Mouse (Mus musculus): ENCODE data around the gene Atp12a. TPM values are rescaled to one million over a fixed set of nuclear protein-coding genes. Genes with fewer than 3 reads are reported as not detected.

Atp12a gene
- total and polyA plus RNA-seq, 2 experiments: 0.04 TPM; not detected in 1

DNA sequence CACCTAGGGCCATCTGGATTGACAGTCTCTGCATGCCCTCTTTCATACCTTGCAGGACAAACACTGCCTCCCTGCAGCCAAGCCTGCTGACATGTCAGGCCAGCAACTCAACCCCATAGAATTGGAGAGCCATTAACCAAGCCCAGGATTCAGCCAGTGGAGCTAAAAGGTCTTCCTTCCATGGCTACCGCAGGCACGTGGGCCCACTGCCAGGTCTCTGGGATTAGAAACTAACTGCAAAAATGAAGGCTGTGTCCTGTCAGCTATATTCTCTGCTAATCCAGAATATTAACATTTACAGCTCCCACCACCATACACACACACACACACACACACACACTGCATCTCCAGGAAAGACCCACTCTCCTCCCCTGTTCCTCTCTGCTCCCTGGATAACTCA is 15.3 kb upstream of the Atp12a start:
- peaks cover 2% of the 10 kb centered on the region; the same call in 1 of the 2 replicates for H3K27me3 ChIP-seq (ENCODE audit: control insufficient read depth, insufficient read depth, low read length)
- TF ChIP-seq POLR2A (IDR thresholded peaks at IDR 0.05; ENCODE audit: extremely low read depth, insufficient read depth, low read length): no peak
- no peak for TF ChIP-seq CTCF (IDR thresholded peaks at IDR 0.05; ENCODE audit: low read depth, low read length)
- H3K27ac ChIP-seq (replicated peaks; ENCODE audit: insufficient read depth, low read depth, low read length): no peak overlapping the region
- H3K4me3 ChIP-seq (ENCODE audit: insufficient read depth, low read depth, low read length): no peak overlapping the region
- H3K9ac ChIP-seq (ENCODE audit: low read depth, low read length): no peak overlapping the region
- no peaks in the 10 kb centered on the region for H3K36me3 ChIP-seq (ENCODE audit: control insufficient read depth, insufficient read depth, low read length)
- 89% methylated on average over 2 of the region's 2 CpGs for WGBS
- H3K79me2 ChIP-seq (ENCODE audit: control insufficient read depth, insufficient read depth, low read length): no peaks in the 10 kb centered on the region
- no peak for DNase-seq (ENCODE audit: extremely low read depth, low read depth, low spot score)
- no peaks in the 10 kb centered on the region for H3K4me1 ChIP-seq (ENCODE audit: control insufficient read depth, insufficient read depth, low read length)

DNA sequence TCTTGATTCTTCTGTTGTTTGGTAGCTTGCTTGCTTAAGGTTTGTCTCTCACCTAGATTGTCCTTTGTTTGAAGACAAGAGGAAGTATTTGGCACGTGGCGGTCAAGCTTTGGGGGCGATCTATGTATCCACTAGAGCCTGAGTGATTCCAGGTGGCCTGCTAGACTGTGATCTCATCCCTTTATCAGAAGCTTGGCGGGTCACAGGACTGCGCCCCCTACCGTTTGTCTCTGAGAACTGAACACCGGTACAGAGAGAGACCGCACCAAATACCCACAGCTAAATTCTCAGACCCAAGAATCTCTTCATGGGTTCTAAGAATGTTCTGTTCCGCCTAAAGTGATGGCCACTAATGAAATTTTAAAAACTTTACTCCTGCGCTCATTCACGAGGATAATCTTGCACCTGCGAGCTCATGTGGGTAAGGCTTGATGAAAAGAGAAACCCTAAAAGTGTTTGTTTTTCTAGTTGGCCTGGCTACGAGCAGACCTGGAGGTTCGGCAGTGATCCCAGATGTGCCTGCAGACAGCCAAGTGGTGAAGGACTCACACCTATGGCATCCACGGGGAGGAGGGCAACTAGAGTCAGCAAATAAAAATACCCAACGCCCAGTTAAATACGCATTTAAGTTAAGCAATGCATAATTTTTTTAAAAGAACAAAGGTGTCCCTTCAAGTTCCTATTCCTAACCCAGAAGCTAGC is 12.8 kb upstream of the Atp12a start:
- 17% methylated on average over 17 of the region's 17 CpGs for WGBS

DNA sequence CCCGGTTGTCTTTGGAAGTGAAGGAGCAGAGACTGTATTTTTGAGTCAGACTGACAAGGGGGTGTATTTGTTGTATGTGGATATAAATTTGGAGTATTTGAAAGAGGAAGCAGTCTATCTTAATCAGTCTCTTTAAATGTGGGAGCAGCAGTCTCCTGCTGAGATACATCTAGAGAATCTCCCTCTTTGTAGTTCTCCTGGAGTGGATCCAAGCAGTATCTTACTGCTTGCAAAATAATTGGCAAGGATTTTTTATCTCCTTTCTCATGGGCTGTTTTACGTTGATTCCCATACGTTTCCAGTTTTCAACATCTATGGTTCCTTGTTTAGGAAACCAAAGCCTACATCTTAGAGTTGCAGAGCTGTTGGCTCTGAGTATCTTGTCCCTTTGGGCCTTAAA is 10.1 kb upstream of the Atp12a start:
- no peak for DNase-seq (ENCODE audit: extremely low read depth, low read depth, low spot score)
- H3K9ac ChIP-seq (ENCODE audit: low read depth, low read length): no peak overlapping the region
- H3K79me2 ChIP-seq (ENCODE audit: control insufficient read depth, insufficient read depth, low read length): no peaks in the 10 kb centered on the region
- WGBS: 69% methylated on average over 3 of the region's 3 CpGs
- no peaks in the 10 kb centered on the region for H3K4me1 ChIP-seq (ENCODE audit: control insufficient read depth, insufficient read depth, low read length)
- H3K4me3 ChIP-seq (ENCODE audit: insufficient read depth, low read depth, low read length): no peak overlapping the region
- H3K27ac ChIP-seq (replicated peaks; ENCODE audit: insufficient read depth, low read depth, low read length): no peak overlapping the region
- TF ChIP-seq POLR2A (IDR thresholded peaks at IDR 0.05; ENCODE audit: extremely low read depth, insufficient read depth, low read length) (no peak), CTCF (IDR thresholded peaks at IDR 0.05; ENCODE audit: low read depth, low read length) (no peak)
- H3K36me3 ChIP-seq (ENCODE audit: control insufficient read depth, insufficient read depth, low read length): no peaks in the 10 kb centered on the region
- H3K27me3 ChIP-seq (ENCODE audit: control insufficient read depth, insufficient read depth, low read length): peaks cover 2% of the 10 kb centered on the region; the same call in 1 of the 2 replicates

More for the DNA sequence above, 12.8 kb upstream of the Atp12a start:
- peak; percentile 79 for TF ChIP-seq CTCF (IDR thresholded peaks at IDR 0.05; ENCODE audit: low read depth, low read length)
- TF ChIP-seq POLR2A (IDR thresholded peaks at IDR 0.05; ENCODE audit: extremely low read depth, insufficient read depth, low read length): no peak
- Histone ChIP-seq H3K9ac (ENCODE audit: low read depth, low read length) (no peak overlapping the region), H3K4me1 (ENCODE audit: control insufficient read depth, insufficient read depth, low read length) (no peaks in the 10 kb centered on the region), H3K27ac (replicated peaks; ENCODE audit: insufficient read depth, low read depth, low read length) (no peak overlapping the region), H3K4me3 (ENCODE audit: insufficient read depth, low read depth, low read length) (no peak overlapping the region), H3K36me3 (ENCODE audit: control insufficient read depth, insufficient read depth, low read length) (no peaks in the 10 kb centered on the region), H3K27me3 (ENCODE audit: control insufficient read depth, insufficient read depth, low read length) (peaks cover 2% of the 10 kb centered on the region; the same call in 1 of the 2 replicates), H3K79me2 (ENCODE audit: control insufficient read depth, insufficient read depth, low read length) (no peaks in the 10 kb centered on the region)
- peak; percentile 27 for DNase-seq (ENCODE audit: extremely low read depth, low read depth, low spot score)

DNA sequence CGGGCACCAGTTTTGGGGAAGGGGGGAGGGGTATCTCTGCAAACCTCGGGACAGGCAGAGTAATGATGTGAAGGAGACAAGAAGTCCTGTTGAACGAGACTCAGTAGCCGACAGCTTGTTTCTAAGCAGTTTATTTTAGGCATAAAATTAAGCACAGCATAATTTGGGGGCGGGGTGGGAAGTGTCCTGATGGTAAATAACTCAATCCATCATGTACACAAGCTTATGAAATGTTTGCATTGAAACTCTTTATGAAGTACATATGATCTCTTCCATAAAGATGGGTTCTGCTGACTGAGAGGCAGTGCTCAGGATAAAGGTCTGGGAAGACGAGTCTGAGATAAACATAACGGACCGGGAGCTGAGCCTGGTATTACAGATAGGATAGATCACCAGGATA is 9.5 kb upstream of the Atp12a start:
- Histone ChIP-seq H3K27ac (replicated peaks; ENCODE audit: insufficient read depth, low read depth, low read length) (no peak overlapping the region), H3K36me3 (ENCODE audit: control insufficient read depth, insufficient read depth, low read length) (no peaks in the 10 kb centered on the region), H3K9ac (ENCODE audit: low read depth, low read length) (no peak overlapping the region), H3K4me3 (ENCODE audit: insufficient read depth, low read depth, low read length) (no peak overlapping the region), H3K4me1 (ENCODE audit: control insufficient read depth, insufficient read depth, low read length) (no peaks in the 10 kb centered on the region), H3K79me2 (ENCODE audit: control insufficient read depth, insufficient read depth, low read length) (no peaks in the 10 kb centered on the region), H3K27me3 (ENCODE audit: control insufficient read depth, insufficient read depth, low read length) (peaks cover 2% of the 10 kb centered on the region; the same call in 1 of the 2 replicates)
- TF ChIP-seq CTCF (IDR thresholded peaks at IDR 0.05; ENCODE audit: low read depth, low read length) (no peak), POLR2A (IDR thresholded peaks at IDR 0.05; ENCODE audit: extremely low read depth, insufficient read depth, low read length) (no peak)
- no peak for DNase-seq (ENCODE audit: extremely low read depth, low read depth, low spot score)
- 76% methylated on average over 8 of the region's 8 CpGs for WGBS

DNA sequence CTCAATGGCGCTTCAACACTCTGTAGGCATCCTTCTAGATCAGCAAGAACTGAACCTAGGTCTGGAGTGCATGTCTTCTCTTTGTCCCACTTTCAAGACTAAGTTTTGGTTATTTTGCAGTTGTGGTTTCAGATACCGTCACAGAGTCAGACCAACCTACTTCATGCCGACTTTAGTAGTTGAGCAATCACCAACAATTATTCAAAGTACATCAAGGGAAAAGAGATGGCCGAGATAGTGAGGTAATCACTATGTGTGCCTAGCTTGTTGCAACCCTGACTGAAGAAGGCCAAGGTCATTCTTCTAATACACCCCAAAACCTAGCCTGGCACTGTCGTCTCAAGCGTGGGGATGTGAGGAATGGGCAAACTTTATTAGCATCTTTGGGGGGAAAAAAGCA is 8.7 kb upstream of the Atp12a start:
- Histone ChIP-seq H3K27ac (replicated peaks; ENCODE audit: insufficient read depth, low read depth, low read length) (no peak overlapping the region), H3K9ac (ENCODE audit: low read depth, low read length) (no peak overlapping the region), H3K79me2 (ENCODE audit: control insufficient read depth, insufficient read depth, low read length) (no peaks in the 10 kb centered on the region), H3K4me1 (ENCODE audit: control insufficient read depth, insufficient read depth, low read length) (no peaks in the 10 kb centered on the region), H3K36me3 (ENCODE audit: control insufficient read depth, insufficient read depth, low read length) (no peaks in the 10 kb centered on the region), H3K27me3 (ENCODE audit: control insufficient read depth, insufficient read depth, low read length) (peaks cover 2% of the 10 kb centered on the region; the same call in 1 of the 2 replicates), H3K4me3 (ENCODE audit: insufficient read depth, low read depth, low read length) (no peak overlapping the region)
- peak; percentile 24 for DNase-seq (ENCODE audit: extremely low read depth, low read depth, low spot score)
- TF ChIP-seq CTCF (IDR thresholded peaks at IDR 0.05; ENCODE audit: low read depth, low read length): no peak
- TF ChIP-seq POLR2A (IDR thresholded peaks at IDR 0.05; ENCODE audit: extremely low read depth, insufficient read depth, low read length): no peak
- 44% methylated on average over 6 of the region's 6 CpGs for WGBS

DNA sequence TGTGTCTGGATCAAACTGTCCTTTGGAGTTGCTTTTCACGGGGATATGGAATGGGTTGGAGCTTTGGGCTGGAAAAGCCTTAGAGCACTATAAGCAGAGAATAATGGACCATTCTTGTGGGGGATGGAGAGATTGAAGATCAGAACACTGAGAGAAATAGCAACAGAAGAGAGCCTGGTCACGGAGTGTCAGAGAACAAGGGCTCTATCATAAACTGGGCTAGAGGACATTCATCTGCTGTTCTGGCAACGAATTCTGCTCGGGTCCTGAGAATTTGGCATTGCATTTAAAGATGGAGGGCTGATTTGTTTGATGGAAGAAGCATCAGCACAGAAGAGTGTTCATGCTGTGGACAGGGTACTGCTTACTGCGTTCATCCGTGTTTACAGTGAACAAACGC is 6.4 kb upstream of the Atp12a start:
- Histone ChIP-seq H3K4me3 (ENCODE audit: insufficient read depth, low read depth, low read length) (no peak overlapping the region), H3K27ac (replicated peaks; ENCODE audit: insufficient read depth, low read depth, low read length) (no peak overlapping the region), H3K79me2 (ENCODE audit: control insufficient read depth, insufficient read depth, low read length) (no peaks in the 10 kb centered on the region), H3K4me1 (ENCODE audit: control insufficient read depth, insufficient read depth, low read length) (no peaks in the 10 kb centered on the region), H3K9ac (ENCODE audit: low read depth, low read length) (no peak overlapping the region), H3K36me3 (ENCODE audit: control insufficient read depth, insufficient read depth, low read length) (no peaks in the 10 kb centered on the region), H3K27me3 (ENCODE audit: control insufficient read depth, insufficient read depth, low read length) (peaks cover 2% of the 10 kb centered on the region; the same call in 1 of the 2 replicates)
- 74% methylated on average over 7 of the region's 7 CpGs for WGBS
- DNase-seq (ENCODE audit: extremely low read depth, low read depth, low spot score): no peak
- TF ChIP-seq CTCF (IDR thresholded peaks at IDR 0.05; ENCODE audit: low read depth, low read length) (no peak), POLR2A (IDR thresholded peaks at IDR 0.05; ENCODE audit: extremely low read depth, insufficient read depth, low read length) (no peak)

Data from liver, adult 2 months (tissue).